Mouse (Mus musculus) myocyte (in vitro differentiated cells): ENCODE measurements around the gene Tex19.1.

Experiments used
- E2F4 ChIP-seq: IDR thresholded peaks from one replicate; pipeline ENCODE4 v1.6.1; 2011; ENCODE audit warnings: mild to moderate bottlenecking, control low read depth, moderate library complexity; ENCODE audit not compliant: insufficient read depth
- POLR2A ChIP-seq: IDR thresholded peaks from one replicate; pipeline ENCODE4 v1.6.1; 2011; ENCODE audit warnings: low read depth, mild to moderate bottlenecking, control low read depth, moderate library complexity; ENCODE audit not compliant: insufficient read length
- POLR2AphosphoS2 ChIP-seq: IDR thresholded peaks from one replicate; pipeline ENCODE4 v1.6.1; 2011; ENCODE audit warnings: low read depth, control low read depth; ENCODE audit not compliant: insufficient read length
- SRF ChIP-seq: IDR thresholded peaks from one replicate; pipeline ENCODE4 v1.6.1; 2011; ENCODE audit warnings: low read depth; ENCODE audit not compliant: control insufficient read depth, insufficient read length

- TF ChIP-seq POLR2A (no peak), POLR2AphosphoS2 (no peak), E2F4 (no peak), SRF (no peak)
These were observed 30.6 kb downstream of the Tex19.1 start for GRCm38 (mm10) chr11:121176285-121177270.
